ENCODE assay signal across 24 mouse cellular contexts in genomic region chr3:83934514-83934913, GRCm38 (mm10).
"Had no signal": no experiment of that assay in that cellular context is flagged by ENCODE, and none has a peak within 500 bp of the region (broad histone marks: within the 10 kb centered on the region; RNA-seq: fewer than 3 reads in every experiment).

No protein-coding gene starts in this region.

- H3K4me3 ChIP-seq: heart, embryonic 13.5 days; heart, embryonic 15.5 days; hindbrain, embryonic 13.5 days; hindbrain, embryonic 15.5 days; kidney, embryonic 15.5 days; layer of hippocampus, adult 2 months; left cerebral cortex, adult 2 months; limb, embryonic 10.5 days; limb, embryonic 12.5 days; liver, embryonic 13.5 days; liver, embryonic 15.5 days had no signal

- H3K4me2 ChIP-seq: heart, embryonic 11.5 days; heart, embryonic 13.5 days; heart, embryonic 15.5 days; hindbrain, embryonic 13.5 days; hindbrain, embryonic 15.5 days; kidney, embryonic 15.5 days; limb, embryonic 12.5 days; liver, embryonic 11.5 days; liver, embryonic 13.5 days; liver, embryonic 15.5 days had no signal

- H3K27me3 ChIP-seq: heart, embryonic 13.5 days; heart, embryonic 15.5 days; hindbrain, embryonic 13.5 days; hindbrain, embryonic 15.5 days; kidney, embryonic 15.5 days; limb, embryonic 12.5 days; liver, embryonic 13.5 days; liver, embryonic 15.5 days had no signal

- DNase-seq: gastrocnemius, postnatal 10 days; gastrocnemius, postnatal 36 days; heart, adult 18-20 months; heart, postnatal 14 days; heart, postnatal 36 days; kidney, adult 11 months; kidney, adult 2 months; kidney, adult 9 months; kidney, postnatal 25 days; kidney, postnatal 4 days; liver; liver, embryonic 13.5 days had no signal
